In genomic region chr8:120309326-120309725, GRCm38 (mm10) we compare ENCODE assay signal across 8 mouse cellular contexts.
DNase-seq lines count a peak whose midpoint lies in the region; ATAC-seq lines count a peak whose summit lies in the region.

No protein-coding gene starts in this region.

- no peak overlapping the region for H3K4me2 ChIP-seq in heart, embryonic 12.5 days
- no peak overlapping the region; the same call in 1 of the 2 replicates for H3K4me2 ChIP-seq in lung, embryonic 15.5 days
- H3K4me2 ChIP-seq in stomach, embryonic 14.5 days (replicated peaks; ENCODE audit: low read depth, low read length): no peak overlapping the region

- no peak for ATAC-seq in heart, embryonic 12.5 days (ENCODE audit: insufficient number of reproducible peaks, low FRiP score)
- ATAC-seq in lung, embryonic 15.5 days (ENCODE audit: borderline replicate concordance, extremely low read depth, low FRiP score, low TSS enrichment): peak; percentile 87
- peak; percentile 47; the same call in 1 of the 2 replicates for ATAC-seq in stomach, embryonic 14.5 days (ENCODE audit: insufficient number of reproducible peaks, insufficient read depth, low FRiP score, low read depth)

- H3K9me3 ChIP-seq in heart, embryonic 12.5 days (replicated peaks): no peaks in the 10 kb centered on the region
- H3K9me3 ChIP-seq in lung, embryonic 15.5 days: no peaks in the 10 kb centered on the region
- no peaks in the 10 kb centered on the region for H3K9me3 ChIP-seq in stomach, embryonic 14.5 days (ENCODE audit: control insufficient read depth, low read depth, low read length)

- 81% methylated on average over 18 of the region's 18 CpGs for WGBS in heart, embryonic 12.5 days
- WGBS in lung, embryonic 15.5 days: 47% methylated on average over 18 of the region's 18 CpGs
- WGBS in stomach, embryonic 14.5 days: 56% methylated on average over 18 of the region's 18 CpGs

- DNase-seq in layer of hippocampus, adult 11-12 months (ENCODE audit: low spot score): peak; percentile 76
- no peak for DNase-seq in layer of hippocampus, adult 9-10 months (ENCODE audit: low spot score)
- DNase-seq in cerebellum, postnatal 36 days: peak; percentile 54 to 59
- DNase-seq in frontal cortex, adult 2 months (ENCODE audit: extremely low spot score in 1 of 2, low spot score in 1 of 2): no peak
- DNase-seq in kidney, postnatal 4 days: no peak

- no peak overlapping the region for H3K4me3 ChIP-seq in heart, embryonic 12.5 days
- H3K4me3 ChIP-seq in lung, embryonic 15.5 days: no peak overlapping the region
- no peak overlapping the region for H3K4me3 ChIP-seq in stomach, embryonic 14.5 days (ENCODE audit: low read depth, low read length)

- peaks cover 36% of the 10 kb centered on the region for H3K4me1 ChIP-seq in heart, embryonic 12.5 days (replicated peaks)
- H3K4me1 ChIP-seq in lung, embryonic 15.5 days: peaks cover 44% of the 10 kb centered on the region
- H3K4me1 ChIP-seq in stomach, embryonic 14.5 days (ENCODE audit: control insufficient read depth, insufficient read depth, low read length): peaks cover 19% of the 10 kb centered on the region

- H3K36me3 ChIP-seq in heart, embryonic 12.5 days: no peaks in the 10 kb centered on the region
- no peaks in the 10 kb centered on the region for H3K36me3 ChIP-seq in lung, embryonic 15.5 days
- no peaks in the 10 kb centered on the region for H3K36me3 ChIP-seq in stomach, embryonic 14.5 days (ENCODE audit: control insufficient read depth, insufficient read depth, low read length)

- no peak overlapping the region for H3K27ac ChIP-seq in heart, embryonic 12.5 days (ENCODE audit: poor library complexity, severe bottlenecking)
- H3K27ac ChIP-seq in lung, embryonic 15.5 days: peak overlapping the region; percentile 61
- H3K27ac ChIP-seq in stomach, embryonic 14.5 days (ENCODE audit: low read length): no peak overlapping the region

- 0 out of 2 replicates have a peak overlapping the region, but pooled peaks have one; percentile 4 for H3K9ac ChIP-seq in heart, embryonic 12.5 days
- H3K9ac ChIP-seq in lung, embryonic 15.5 days: no peak overlapping the region
- H3K9ac ChIP-seq in stomach, embryonic 14.5 days (replicated peaks; ENCODE audit: low read depth, low read length): no peak overlapping the region

- H3K27me3 ChIP-seq in heart, embryonic 12.5 days (replicated peaks): peaks cover 29% of the 10 kb centered on the region
- 0 out of 2 replicates have a peak, but pooled peaks cover 8% of the 10 kb centered on the region for H3K27me3 ChIP-seq in lung, embryonic 15.5 days
- H3K27me3 ChIP-seq in stomach, embryonic 14.5 days (ENCODE audit: control insufficient read depth, insufficient read depth, low read length): no peaks in the 10 kb centered on the region

Comparison
In these comparisons a context has a peak if more than half of its experiments do, and no peak if none do; other contexts are left out.
1. DNase-seq: peak in layer of hippocampus, adult 11-12 months (single experiment) and cerebellum, postnatal 36 days (2 of 2); none in layer of hippocampus, adult 9-10 months (single experiment), frontal cortex, adult 2 months (0 of 2) and kidney, postnatal 4 days (0 of 2).